Mouse (Mus musculus): ENCODE data around the gene Akirin2. TPM values are rescaled to one million over a fixed set of nuclear protein-coding genes. Genes with fewer than 3 reads are reported as not detected.
"Not testable (repeated sequence)": the region's sequence is repeated elsewhere in the genome, so short reads cannot be mapped to it uniquely, and the experiment has no call there.

Akirin2 gene
- polyA plus RNA-seq, 1 experiment from 2014 or later, result 44.0 TPM

GRCm38 (mm10) chr4:34572876-34573275 is 22.1 kb downstream of the Akirin2 start:
- WGBS, result 94% methylated on average over 2 of the region's 2 CpGs

DNA sequence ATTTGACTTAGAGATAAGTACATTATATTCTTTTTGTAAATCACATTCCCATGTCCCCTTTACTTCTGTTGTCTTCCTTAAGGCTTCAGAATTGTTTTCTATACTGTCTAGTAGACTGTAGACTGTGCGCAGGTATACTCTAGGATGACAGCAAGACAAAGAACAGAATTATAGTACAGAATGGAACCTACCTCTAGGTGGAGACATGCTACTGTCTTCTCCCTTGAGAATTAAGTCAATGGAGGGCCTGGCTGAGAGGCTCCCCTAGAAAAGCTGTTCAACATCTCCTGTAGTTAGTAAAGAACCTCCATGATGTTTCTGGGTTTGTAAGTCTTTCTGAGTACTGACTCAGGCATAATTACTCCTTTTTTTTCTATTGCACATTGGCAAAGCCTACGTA is 26.3 kb downstream of the Akirin2 start:
- Histone ChIP-seq H3K4me1 (replicated peaks; ENCODE audit: control insufficient read depth, insufficient read depth, low read length) (no peaks in the 10 kb centered on the region), H3K4me2 (no peak overlapping the region), H3K9ac (ENCODE audit: low read depth, low read length) (no peak overlapping the region), H3K4me3 (ENCODE audit: low read depth, low read length) (no peak overlapping the region), H3K36me3 (ENCODE audit: control insufficient read depth, insufficient read depth, low read length) (peaks cover 44% of the 10 kb centered on the region), H3K27ac (ENCODE audit: low read depth, low read length) (no peak overlapping the region), H3K9me3 (ENCODE audit: control insufficient read depth, low read length) (no peaks in the 10 kb centered on the region), H3K27me3 (replicated peaks; ENCODE audit: control insufficient read depth, insufficient read depth, low read length) (no peaks in the 10 kb centered on the region)
- no peak for ATAC-seq (replicated peaks; ENCODE audit: low FRiP score)
- WGBS, result 94% methylated on average over 2 of the region's 2 CpGs
- DNase-seq (ENCODE audit: low spot score), result no peak

More at GRCm38 (mm10) chr4:34572876-34573275, 22.1 kb downstream of the Akirin2 start:
- no peak for ATAC-seq (replicated peaks; ENCODE audit: low FRiP score)
- Histone ChIP-seq H3K9me3 (ENCODE audit: control insufficient read depth, low read length) (no peaks in the 10 kb centered on the region), H3K36me3 (ENCODE audit: control insufficient read depth, insufficient read depth, low read length) (peaks cover 49% of the 10 kb centered on the region), H3K27ac (ENCODE audit: low read depth, low read length) (no peak overlapping the region), H3K9ac (ENCODE audit: low read depth, low read length) (no peak overlapping the region), H3K4me3 (ENCODE audit: low read depth, low read length) (no peak overlapping the region), H3K4me1 (replicated peaks; ENCODE audit: control insufficient read depth, insufficient read depth, low read length) (no peaks in the 10 kb centered on the region), H3K27me3 (replicated peaks; ENCODE audit: control insufficient read depth, insufficient read depth, low read length) (no peaks in the 10 kb centered on the region), H3K4me2 (no peak overlapping the region)
- DNase-seq (ENCODE audit: low spot score), result no peak

DNA sequence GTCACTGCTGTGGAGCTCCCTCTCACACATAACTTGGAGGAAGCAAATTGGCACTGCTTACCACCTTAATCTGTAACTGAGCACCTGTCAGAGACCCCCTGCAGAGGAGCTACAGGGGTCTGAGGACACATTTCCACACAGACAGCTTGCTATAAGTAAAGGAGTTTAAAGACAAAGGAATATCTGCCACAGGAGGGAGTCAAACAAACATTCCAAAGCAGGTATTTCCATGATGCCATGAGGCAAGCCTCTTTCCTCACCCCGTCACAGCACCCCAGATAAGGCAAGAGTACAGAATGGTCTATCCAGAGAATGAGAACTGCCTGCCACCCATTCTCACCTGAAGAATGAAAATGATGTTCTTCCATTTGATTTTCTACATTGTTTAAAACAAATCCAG is 28.5 kb downstream of the Akirin2 start:
- peaks cover 38% of the 10 kb centered on the region for H3K36me3 ChIP-seq (ENCODE audit: control insufficient read depth, insufficient read depth, low read length)
- ATAC-seq (replicated peaks; ENCODE audit: low FRiP score) (no peak), DNase-seq (ENCODE audit: low spot score) (no peak)
- H3K9me3 ChIP-seq (ENCODE audit: control insufficient read depth, low read length), result no peaks in the 10 kb centered on the region
- no peak overlapping the region for H3K9ac ChIP-seq (ENCODE audit: low read depth, low read length)
- no peaks in the 10 kb centered on the region for H3K27me3 ChIP-seq (replicated peaks; ENCODE audit: control insufficient read depth, insufficient read depth, low read length)
- no peak overlapping the region for H3K27ac ChIP-seq (ENCODE audit: low read depth, low read length)
- 79% methylated on average over 1 of the region's 1 CpGs for WGBS
- H3K4me3 ChIP-seq (ENCODE audit: low read depth, low read length), result no peak overlapping the region
- no peak overlapping the region for H3K4me2 ChIP-seq
- H3K4me1 ChIP-seq (replicated peaks; ENCODE audit: control insufficient read depth, insufficient read depth, low read length), result no peaks in the 10 kb centered on the region

DNA sequence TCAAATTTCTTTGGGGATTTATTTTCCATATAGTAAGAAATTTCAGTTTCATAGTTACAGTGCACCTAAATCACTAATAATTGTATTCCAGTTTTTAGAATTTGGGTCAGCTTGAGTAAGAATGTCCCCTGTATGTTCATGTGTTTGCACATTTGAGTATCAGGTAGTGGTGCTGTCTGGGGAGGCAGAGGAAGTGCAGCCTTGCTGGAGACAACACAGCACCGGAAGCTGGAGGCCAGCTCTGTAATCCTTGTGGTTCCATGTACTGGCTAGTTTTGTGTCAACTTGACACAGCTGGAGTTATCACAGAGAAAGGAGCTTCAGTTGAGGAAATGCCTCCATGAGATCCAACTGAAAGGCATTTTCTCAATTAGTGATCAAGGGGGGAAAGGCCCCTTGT is 30.8 kb downstream of the Akirin2 start:
- H3K9ac ChIP-seq (ENCODE audit: low read depth, low read length); H3K9me3 ChIP-seq (ENCODE audit: control insufficient read depth, low read length); ATAC-seq (replicated peaks; ENCODE audit: low FRiP score); H3K4me2 ChIP-seq; H3K4me1 ChIP-seq (replicated peaks; ENCODE audit: control insufficient read depth, insufficient read depth, low read length); H3K27me3 ChIP-seq (replicated peaks; ENCODE audit: control insufficient read depth, insufficient read depth, low read length); DNase-seq (ENCODE audit: low spot score); H3K4me3 ChIP-seq (ENCODE audit: low read depth, low read length); H3K27ac ChIP-seq (ENCODE audit: low read depth, low read length): not testable (repeated sequence)
- WGBS, result 57% methylated on average over 1 of the region's 1 CpGs
- peaks cover 27% of the 10 kb centered on the region for H3K36me3 ChIP-seq (ENCODE audit: control insufficient read depth, insufficient read depth, low read length)

- Histone ChIP-seq H3K4me2 (no peak overlapping the region), H3K36me3 (ENCODE audit: control insufficient read depth, insufficient read depth, low read length) (peaks cover 23% of the 10 kb centered on the region), H3K4me1 (replicated peaks; ENCODE audit: control insufficient read depth, insufficient read depth, low read length) (no peaks in the 10 kb centered on the region), H3K27ac (ENCODE audit: low read depth, low read length) (no peak overlapping the region), H3K27me3 (replicated peaks; ENCODE audit: control insufficient read depth, insufficient read depth, low read length) (no peaks in the 10 kb centered on the region), H3K9me3 (ENCODE audit: control insufficient read depth, low read length) (no peaks in the 10 kb centered on the region), H3K4me3 (ENCODE audit: low read depth, low read length) (no peak overlapping the region), H3K9ac (ENCODE audit: low read depth, low read length) (no peak overlapping the region)
- 76% methylated on average over 7 of the region's 7 CpGs for WGBS
- ATAC-seq (replicated peaks; ENCODE audit: low FRiP score) (no peak), DNase-seq (ENCODE audit: low spot score) (no peak)
Observed at GRCm38 (mm10) chr4:34581990-34582389, 31.3 kb downstream of the Akirin2 start.

DNA sequence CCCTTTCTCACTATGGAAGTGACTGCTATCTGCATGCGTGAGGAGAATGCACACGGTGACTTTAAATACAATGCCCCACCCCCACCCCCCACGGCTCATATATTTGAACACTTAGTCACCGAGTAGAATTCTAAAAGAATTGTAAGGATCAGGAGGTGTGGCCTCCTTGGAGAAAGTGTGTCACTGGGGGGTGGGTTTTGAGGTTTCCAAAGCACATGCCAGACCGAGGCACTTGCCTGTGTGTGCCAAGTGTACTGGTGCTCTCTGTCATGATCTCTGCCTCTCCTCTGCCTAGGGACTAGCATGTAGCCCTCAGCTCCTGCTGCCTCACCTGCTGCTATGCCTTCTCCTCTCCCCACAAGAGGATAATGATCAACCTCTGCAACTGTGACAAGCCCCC is 31.7 kb downstream of the Akirin2 start:
- Histone ChIP-seq H3K27ac (ENCODE audit: low read depth, low read length) (no peak overlapping the region), H3K27me3 (replicated peaks; ENCODE audit: control insufficient read depth, insufficient read depth, low read length) (no peaks in the 10 kb centered on the region), H3K4me1 (replicated peaks; ENCODE audit: control insufficient read depth, insufficient read depth, low read length) (no peaks in the 10 kb centered on the region), H3K36me3 (ENCODE audit: control insufficient read depth, insufficient read depth, low read length) (peaks cover 26% of the 10 kb centered on the region), H3K4me3 (ENCODE audit: low read depth, low read length) (no peak overlapping the region), H3K9ac (ENCODE audit: low read depth, low read length) (no peak overlapping the region), H3K9me3 (ENCODE audit: control insufficient read depth, low read length) (no peaks in the 10 kb centered on the region), H3K4me2 (no peak overlapping the region)
- WGBS, result 66% methylated on average over 5 of the region's 5 CpGs
- DNase-seq (ENCODE audit: low spot score), result no peak
- peak; percentile 32; the same call in 1 of the 2 replicates for ATAC-seq (replicated peaks; ENCODE audit: low FRiP score)

DNA sequence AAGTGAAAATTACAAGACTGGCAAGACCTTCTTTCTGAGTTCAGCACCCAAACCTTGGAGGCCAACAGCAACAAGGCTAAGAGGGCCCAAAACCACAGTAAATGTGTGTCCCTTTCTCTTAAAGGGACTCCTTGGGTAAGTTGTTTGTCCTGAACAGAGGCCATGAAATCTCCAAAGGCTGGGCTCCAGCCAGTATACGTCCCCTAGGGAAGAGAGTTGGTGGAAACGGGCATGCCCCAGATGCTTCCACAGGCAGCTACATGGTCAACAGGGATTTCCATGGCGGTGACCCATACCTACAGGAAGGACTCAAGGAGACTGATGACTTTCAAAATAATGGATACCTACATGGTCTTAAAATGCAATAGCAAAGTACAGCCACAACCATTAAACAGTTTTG is 32.7 kb downstream of the Akirin2 start:
- H3K4me3 ChIP-seq (ENCODE audit: low read depth, low read length), result no peak overlapping the region
- H3K4me1 ChIP-seq (replicated peaks; ENCODE audit: control insufficient read depth, insufficient read depth, low read length), result no peaks in the 10 kb centered on the region
- WGBS, result 92% methylated on average over 3 of the region's 3 CpGs
- peaks cover 24% of the 10 kb centered on the region for H3K36me3 ChIP-seq (ENCODE audit: control insufficient read depth, insufficient read depth, low read length)
- DNase-seq (ENCODE audit: low spot score), result no peak
- no peaks in the 10 kb centered on the region for H3K9me3 ChIP-seq (ENCODE audit: control insufficient read depth, low read length)
- ATAC-seq (replicated peaks; ENCODE audit: low FRiP score), result no peak
- H3K27ac ChIP-seq (ENCODE audit: low read depth, low read length), result no peak overlapping the region
- H3K9ac ChIP-seq (ENCODE audit: low read depth, low read length), result no peak overlapping the region
- H3K4me2 ChIP-seq, result no peak overlapping the region
- no peaks in the 10 kb centered on the region for H3K27me3 ChIP-seq (replicated peaks; ENCODE audit: control insufficient read depth, insufficient read depth, low read length)

- ATAC-seq (replicated peaks; ENCODE audit: low FRiP score), result no peak
- Histone ChIP-seq H3K4me3 (ENCODE audit: low read depth, low read length) (no peak overlapping the region), H3K9me3 (ENCODE audit: control insufficient read depth, low read length) (no peaks in the 10 kb centered on the region), H3K9ac (ENCODE audit: low read depth, low read length) (no peak overlapping the region), H3K4me1 (replicated peaks; ENCODE audit: control insufficient read depth, insufficient read depth, low read length) (no peaks in the 10 kb centered on the region), H3K36me3 (ENCODE audit: control insufficient read depth, insufficient read depth, low read length) (peaks cover 20% of the 10 kb centered on the region), H3K27me3 (replicated peaks; ENCODE audit: control insufficient read depth, insufficient read depth, low read length) (no peaks in the 10 kb centered on the region), H3K27ac (ENCODE audit: low read depth, low read length) (no peak overlapping the region), H3K4me2 (no peak overlapping the region)
- whole genome bisulfite sequencing, result 85% methylated on average over 7 of the region's 7 CpGs
- no peak for DNase-seq (ENCODE audit: low spot score)
Observed at GRCm38 (mm10) chr4:34584871-34585607, 34.3 kb downstream of the Akirin2 start.

DNA sequence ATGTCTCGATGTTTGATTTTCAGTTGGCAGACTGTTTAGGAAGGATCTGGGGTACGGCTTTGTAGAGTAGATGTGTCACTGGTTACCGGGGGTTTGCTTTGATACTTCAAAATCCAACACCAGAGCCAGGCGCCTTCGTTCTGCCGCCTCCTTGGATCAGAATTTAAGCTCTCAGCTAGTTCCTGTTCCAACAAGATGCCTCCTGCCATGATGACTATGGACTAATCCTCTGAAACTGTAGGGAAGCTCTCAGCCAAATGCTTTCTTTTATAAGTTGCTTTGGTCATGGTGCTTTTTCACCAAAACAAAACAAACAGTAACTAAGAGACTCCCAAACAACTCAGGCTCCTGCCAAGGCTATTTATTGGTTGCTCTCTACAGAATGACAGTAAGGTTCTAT is 52.4 kb downstream of the Akirin2 start:
- Histone ChIP-seq H3K27me3 (replicated peaks; ENCODE audit: control insufficient read depth, insufficient read depth, low read length) (no peaks in the 10 kb centered on the region), H3K4me1 (replicated peaks; ENCODE audit: control insufficient read depth, insufficient read depth, low read length) (no peaks in the 10 kb centered on the region), H3K9ac (ENCODE audit: low read depth, low read length) (no peak overlapping the region), H3K4me2 (no peak overlapping the region), H3K27ac (ENCODE audit: low read depth, low read length) (no peak overlapping the region), H3K36me3 (ENCODE audit: control insufficient read depth, insufficient read depth, low read length) (peaks cover 17% of the 10 kb centered on the region), H3K4me3 (ENCODE audit: low read depth, low read length) (no peak overlapping the region), H3K9me3 (ENCODE audit: control insufficient read depth, low read length) (no peaks in the 10 kb centered on the region)
- ATAC-seq (replicated peaks; ENCODE audit: low FRiP score) (no peak), DNase-seq (ENCODE audit: low spot score) (no peak)
- WGBS, result 93% methylated on average over 6 of the region's 6 CpGs

Data from liver, embryonic 11.5 days (tissue).